Mouse (Mus musculus) kidney, postnatal 14 days (tissue): ENCODE data around the gene Il34.
"Not testable (repeated sequence)": the region's sequence is repeated elsewhere in the genome, so short reads cannot be mapped to it uniquely, and the experiment has no call there.

Source experiments
- DNase-seq: peaks from one replicate; pipeline ENCODE4 v3.0.0; 2022; ENCODE audit warnings: mixed read lengths

Gene Il34

DNA sequence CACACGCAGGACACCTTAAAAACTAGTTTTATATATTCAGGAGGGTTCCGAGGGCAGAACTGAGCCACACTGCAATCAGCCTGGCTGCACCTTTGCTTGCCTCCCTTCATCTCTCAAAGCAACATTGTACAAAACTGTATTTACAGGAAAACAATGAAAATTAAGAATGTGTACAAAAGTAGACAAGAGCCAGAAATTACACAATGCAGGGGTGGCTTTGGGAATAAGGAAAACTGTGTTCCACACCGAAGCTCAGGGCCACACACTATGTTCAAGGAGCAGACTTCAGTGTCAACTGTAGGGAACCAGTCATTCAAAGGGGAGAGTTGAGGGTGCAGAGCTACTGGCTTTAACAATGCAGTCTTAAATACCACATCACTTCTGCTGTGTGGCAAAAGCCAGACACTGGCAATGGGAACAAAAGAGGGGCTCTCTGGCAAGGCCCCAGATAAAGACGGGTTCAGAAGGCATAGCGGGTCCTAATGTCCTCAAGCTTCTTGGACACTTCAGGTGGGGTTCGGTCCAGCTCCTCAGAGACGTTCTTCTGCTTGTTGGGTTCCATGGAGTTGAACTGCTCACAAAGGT is 4.8 kb upstream of the Il34 start:
- no peak for DNase-seq

GRCm38 (mm10) chr8:110809831-110810230 is 4.1 kb upstream of the Il34 start:
- DNase-seq = peak; percentile 49

DNA sequence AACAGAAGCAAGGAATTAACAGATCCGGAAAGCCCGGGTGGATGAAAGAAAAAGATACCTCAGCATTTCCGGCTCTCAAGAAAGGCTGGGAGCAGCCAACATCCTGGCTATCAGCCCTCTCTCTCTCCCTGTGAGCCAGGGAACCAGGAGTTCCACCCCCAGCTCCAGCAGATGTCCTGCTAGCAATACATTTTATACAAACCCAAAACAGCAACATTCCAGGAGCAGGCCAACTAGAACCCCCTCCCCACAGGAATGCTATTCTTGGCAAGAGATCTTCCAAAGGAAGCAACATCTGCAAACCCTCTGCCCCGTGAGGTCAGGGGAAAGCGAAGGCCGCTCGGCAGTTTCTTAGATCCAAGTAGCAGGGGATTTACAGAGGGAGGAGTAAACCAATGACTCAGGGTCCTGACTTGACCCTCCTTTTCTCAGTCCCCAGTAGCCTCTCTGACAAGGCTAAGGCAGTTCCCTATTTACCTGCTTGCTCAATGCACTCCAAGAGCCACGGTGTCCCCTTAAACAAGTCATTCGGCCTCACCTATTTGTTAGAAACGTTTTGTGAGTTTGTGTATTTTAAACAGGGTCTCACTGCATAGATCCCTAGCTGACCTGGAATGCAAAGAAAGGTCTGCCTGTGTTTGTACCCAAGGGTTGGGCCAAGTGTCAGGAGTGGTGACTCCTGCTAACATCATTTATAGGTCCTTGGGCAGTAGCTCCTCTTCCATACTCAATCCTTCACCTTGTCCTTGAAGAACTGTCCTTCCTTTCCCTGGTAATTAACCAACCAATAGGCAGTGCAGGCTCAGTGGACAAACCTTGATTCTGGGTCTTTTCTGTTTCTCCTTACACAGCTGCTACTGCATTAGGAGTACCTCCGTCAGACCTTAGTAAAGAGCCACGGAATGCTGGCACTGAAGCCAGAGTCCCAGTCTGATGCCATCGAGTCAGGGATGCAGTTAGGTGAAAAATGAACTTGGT is 3.1 kb upstream of the Il34 start:
- DNase-seq = peak; percentile 81

DNA sequence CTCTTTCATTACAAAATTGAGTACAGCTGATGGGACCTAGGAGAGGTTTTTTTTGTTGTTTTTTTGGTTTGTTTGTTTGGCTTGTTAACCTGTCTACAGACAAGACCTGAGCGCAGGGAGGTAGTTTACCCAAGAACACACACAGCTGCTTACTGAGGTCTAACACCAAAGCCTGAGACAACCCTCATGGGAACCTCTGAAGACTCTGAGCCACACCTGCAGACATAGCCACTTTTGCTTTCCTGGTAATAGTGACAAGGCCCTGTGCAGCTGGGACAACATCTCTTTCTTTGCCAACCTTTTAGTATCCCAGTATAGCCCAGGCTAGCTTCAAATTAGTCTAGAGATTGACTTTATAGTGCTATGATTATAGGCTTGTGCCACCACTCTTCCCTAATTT is 422 bp upstream of the Il34 start:
- DNase-seq = no peak

GRCm38 (mm10) chr8:110804825-110805514 is 754 bp downstream of the Il34 start:
- DNase-seq = no peak

GRCm38 (mm10) chr8:110803856-110804255 is 1.9 kb downstream of the Il34 start:
- no peak for DNase-seq

DNA sequence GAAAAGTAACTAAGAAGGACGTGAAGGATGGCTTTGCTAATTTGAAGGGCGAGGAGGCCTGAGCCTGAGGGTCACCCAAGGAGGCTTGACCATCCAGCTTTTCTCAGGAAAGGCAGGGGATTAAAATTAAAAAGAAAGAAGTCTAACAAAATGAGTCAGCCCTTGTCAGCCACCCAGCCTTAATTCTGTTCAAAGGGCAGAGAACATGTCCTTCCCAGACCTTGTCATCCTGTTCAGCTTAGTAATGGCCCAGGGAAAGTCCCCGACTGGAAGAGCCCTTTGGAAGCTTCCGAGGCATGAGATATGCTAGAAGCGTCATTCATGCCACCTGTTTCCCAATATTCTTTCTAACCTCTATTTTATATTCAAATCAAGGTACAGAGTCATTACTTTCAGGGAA is 2.7 kb downstream of the Il34 start:
- no peak for DNase-seq

DNA sequence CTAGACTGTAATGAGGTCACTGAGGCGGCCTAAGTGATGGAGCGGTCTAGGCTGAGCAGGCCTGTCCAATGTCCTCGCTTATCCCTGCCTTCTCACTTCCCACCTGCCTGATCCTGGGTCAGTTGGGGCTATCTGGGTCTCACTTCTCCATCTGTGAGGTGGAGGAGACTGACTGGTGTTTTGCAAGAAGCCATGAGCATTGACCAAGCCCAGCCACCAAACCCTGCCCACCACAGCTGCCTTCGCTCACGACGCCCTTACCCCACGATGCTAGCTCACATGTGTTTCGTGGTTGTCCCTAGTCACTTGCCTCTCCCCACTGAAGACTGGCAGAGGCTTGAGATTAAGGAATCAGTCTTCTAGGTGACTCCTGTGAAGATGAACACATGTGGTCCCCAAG is 8.6 kb downstream of the Il34 start:
- DNase-seq = no peak

- no peak for DNase-seq
Observed at GRCm38 (mm10) chr8:110794363-110794965, 11.3 kb downstream of the Il34 start.

- peak; percentile 35 for DNase-seq
Observed at GRCm38 (mm10) chr8:110793936-110794335, 11.8 kb downstream of the Il34 start.

GRCm38 (mm10) chr8:110793511-110793910 is 12.2 kb downstream of the Il34 start:
- peak; percentile 24 for DNase-seq

DNA sequence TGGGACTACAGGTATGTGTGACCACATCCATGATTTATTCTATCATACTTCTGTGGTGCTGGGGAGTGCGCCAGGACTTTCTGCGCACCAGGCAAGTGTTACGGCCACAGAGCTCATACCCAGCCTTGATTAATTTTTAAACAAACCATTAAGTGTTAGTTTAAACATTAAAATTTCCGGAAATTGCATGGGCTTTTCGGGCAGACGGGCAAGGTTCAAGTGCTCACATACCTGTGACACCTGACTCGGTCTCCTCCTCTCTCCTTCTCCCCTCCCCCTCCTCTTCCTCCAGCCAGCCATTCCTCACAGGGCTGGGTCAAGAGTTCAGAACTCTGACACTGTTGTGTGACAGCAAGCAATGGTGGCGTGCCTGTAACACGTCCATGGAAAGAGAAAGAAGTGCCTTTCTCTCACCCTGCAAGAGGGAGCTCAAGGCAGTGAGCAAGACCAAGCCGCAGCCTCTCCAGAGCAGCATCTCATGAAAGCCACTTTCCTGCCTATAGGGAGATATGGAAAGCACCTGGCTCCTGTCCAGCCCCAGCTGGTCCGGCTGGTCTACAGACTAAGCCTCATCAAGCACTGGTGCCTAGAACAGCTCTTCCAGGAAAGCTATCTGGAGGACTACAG is 13.0 kb downstream of the Il34 start:
- DNase-seq = peak; percentile 85

DNA sequence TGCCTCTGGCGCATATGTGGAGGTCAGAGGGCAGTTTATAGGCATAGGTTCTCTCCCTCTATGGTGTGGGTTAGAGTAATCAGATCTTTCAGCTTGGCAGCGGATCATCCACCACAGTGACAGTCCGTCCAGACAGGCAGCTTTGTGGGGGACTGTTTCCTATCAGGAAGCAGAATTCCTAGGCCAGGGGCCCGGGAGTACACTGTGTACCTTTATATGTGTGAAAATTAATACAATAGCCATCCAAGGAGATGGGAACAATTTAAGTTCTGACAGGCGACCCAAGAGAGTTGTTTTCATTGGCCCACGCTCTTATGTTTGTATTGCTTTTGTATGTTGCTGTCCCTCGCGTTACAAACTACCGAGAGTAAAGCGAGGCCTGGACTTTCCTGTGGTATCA is 14.6 kb downstream of the Il34 start:
- no peak for DNase-seq

- DNase-seq = no peak
Observed at GRCm38 (mm10) chr8:110790270-110790669, 15.5 kb downstream of the Il34 start.

- DNase-seq = no peak
Observed at GRCm38 (mm10) chr8:110789571-110789970, 16.2 kb downstream of the Il34 start.

GRCm38 (mm10) chr8:110788981-110789380 is 16.7 kb downstream of the Il34 start:
- DNase-seq = no peak

DNA sequence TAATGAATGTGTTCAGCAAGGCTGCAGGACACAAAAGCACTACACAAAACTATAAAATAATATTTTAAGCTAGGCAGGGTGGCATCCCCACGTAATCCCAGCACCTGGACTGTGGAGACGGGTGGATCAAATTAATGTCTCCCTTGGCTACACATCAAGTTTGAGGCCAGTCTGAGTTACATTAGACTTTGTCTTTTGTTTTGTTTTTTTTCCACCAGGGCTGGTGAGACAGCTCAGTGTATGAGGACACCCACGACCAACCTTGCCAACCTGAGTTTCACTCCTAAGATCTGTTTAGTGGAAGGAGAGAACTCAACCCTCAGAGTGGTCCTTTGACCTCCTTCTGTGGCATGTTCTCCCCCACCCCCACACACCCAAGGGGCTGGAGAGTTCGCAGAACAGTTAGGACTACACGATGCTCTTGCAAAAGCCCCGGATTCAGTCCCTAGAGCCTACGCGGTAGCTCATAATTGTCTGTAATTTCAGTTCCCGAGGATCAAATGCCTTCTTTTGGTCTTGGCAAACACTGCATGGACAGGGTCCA is 18.2 kb downstream of the Il34 start:
- DNase-seq = peak; percentile 21

- peak; percentile 52 for DNase-seq
Observed at GRCm38 (mm10) chr8:110786934-110787333, 18.8 kb downstream of the Il34 start.

GRCm38 (mm10) chr8:110786501-110786900 is 19.2 kb downstream of the Il34 start:
- DNase-seq = not testable (repeated sequence)

- DNase-seq = no peak
Observed at GRCm38 (mm10) chr8:110785366-110785765, 20.4 kb downstream of the Il34 start.

GRCm38 (mm10) chr8:110779924-110780718 is 25.6 kb downstream of the Il34 start:
- DNase-seq = peak; percentile 28

DNA sequence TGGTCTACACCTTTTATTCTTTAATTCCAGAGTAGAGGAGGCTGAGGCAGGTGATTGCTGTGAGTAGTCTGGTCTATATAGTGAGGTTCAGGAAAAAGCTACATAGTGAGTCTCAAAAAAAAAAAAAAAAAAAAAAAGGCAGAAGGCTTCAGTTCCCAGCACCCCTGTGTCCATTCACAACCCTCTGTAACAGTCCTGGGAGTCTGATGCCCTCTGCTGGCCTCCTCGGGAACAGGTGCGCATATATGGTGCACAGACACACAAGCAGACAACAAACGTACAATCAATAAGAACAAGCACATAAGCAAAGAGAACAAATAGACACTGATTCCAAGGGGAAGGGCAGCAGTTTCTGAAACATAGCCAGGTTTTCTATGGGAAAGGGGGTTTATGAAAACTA is 29.4 kb downstream of the Il34 start:
- DNase-seq = no peak
